Mouse (Mus musculus) MEL (cell line): ENCODE measurements around the gene Kcnt2. TPM values are rescaled to one million over a fixed set of nuclear protein-coding genes. Genes with fewer than 3 reads are reported as not detected.

Source experiments
- DNase-seq: peaks from one replicate; pipeline ENCODE4 v3.0.0; 2011; ENCODE audit warnings: low read depth, low spot score
- H3K27ac ChIP-seq: 2 replicates; pipeline ENCODE4 v1.5.1; 2012; ENCODE audit warnings: low read depth, mild to moderate bottlenecking, control low read depth, low read length, moderate library complexity; ENCODE audit not compliant: control insufficient read depth
- H3K27me3 ChIP-seq, 2 experiments: fragments of 150-350 bp in 1 of 2; sonication (generic) in 1 of 2; 2 replicates each; pipeline ENCODE4 v1.6.1; 2012; ENCODE audit warnings: low read length in 2 of 2, mild to moderate bottlenecking in 2 of 2, improper control_type of control experiment in 1 of 2, moderate library complexity in 1 of 2; ENCODE audit not compliant: insufficient read depth in 2 of 2, control insufficient read depth in 1 of 2
- H3K36me3 ChIP-seq, 2 experiments: 2 replicates each; pipeline ENCODE4 v1.6.1; 2012 to 2014; ENCODE audit warnings: low read length in 2 of 2, improper control_type of control experiment in 1 of 2, inconsistent platforms in 1 of 2, mild to moderate bottlenecking in 1 of 2; ENCODE audit not compliant: insufficient read depth in 2 of 2, control insufficient read depth in 1 of 2
- H3K4me1 ChIP-seq, 2 experiments: fragments of 150-350 bp in 1 of 2; sonication (generic) in 1 of 2; 2 replicates each; pipeline ENCODE4 v1.6.1; 2012; ENCODE audit warnings: low read length in 2 of 2, improper control_type of control experiment in 1 of 2, mild to moderate bottlenecking in 1 of 2; ENCODE audit not compliant: insufficient read depth in 2 of 2, control insufficient read depth in 1 of 2
- H3K4me3 ChIP-seq, 2 experiments: fragments of 150-350 bp in 1 of 2; sonication (generic) in 1 of 2; 2 replicates each; pipeline ENCODE4 v1.5.1; 2012; ENCODE audit warnings: low read depth in 2 of 2, low read length in 2 of 2, mild to moderate bottlenecking in 2 of 2, moderate library complexity in 2 of 2, control low read depth in 1 of 2, improper control_type of control experiment in 1 of 2; ENCODE audit not compliant: control insufficient read depth in 1 of 2, insufficient read depth in 1 of 2
- H3K79me2 ChIP-seq: 2 replicates; pipeline ENCODE4 v1.6.1; 2012; ENCODE audit warnings: mild to moderate bottlenecking, low read length, moderate library complexity; ENCODE audit not compliant: control insufficient read depth, poor library complexity, insufficient read depth
- H3K9ac ChIP-seq: 2 replicates; pipeline ENCODE4 v1.6.1; 2012; ENCODE audit warnings: low read depth, mild to moderate bottlenecking, control low read depth, low read length, moderate library complexity; ENCODE audit not compliant: control insufficient read depth, poor library complexity, severe bottlenecking
- H3K9me3 ChIP-seq: fragments of 150-350 bp; sonication (generic); replicated peaks from 2 replicates; pipeline ENCODE4 v1.6.1; 2012; ENCODE audit warnings: mild to moderate bottlenecking, low read length, improper control_type of control experiment, moderate library complexity; ENCODE audit not compliant: insufficient read depth
- CHD1 ChIP-seq: IDR thresholded peaks from 2 replicates; pipeline ENCODE4 v1.6.1; 2012; ENCODE audit warnings: low read depth, mild to moderate bottlenecking, inconsistent platforms, low read length, improper control_type of control experiment
- E2F4 ChIP-seq: IDR thresholded peaks from 2 replicates; pipeline ENCODE4 v1.6.1; 2011; ENCODE audit warnings: low read depth, low read length, improper control_type of control experiment, borderline replicate concordance
- ETS1 ChIP-seq: IDR thresholded peaks from 2 replicates; pipeline ENCODE4 v1.6.1; 2012; ENCODE audit warnings: low read depth, mild to moderate bottlenecking, inconsistent platforms, low read length, improper control_type of control experiment, moderate library complexity
- GATA1 ChIP-seq: IDR thresholded peaks from 2 replicates; pipeline ENCODE4 v1.6.1; 2011; ENCODE audit warnings: low read depth, low read length, improper control_type of control experiment
- JUND ChIP-seq: IDR thresholded peaks from 2 replicates; pipeline ENCODE4 v1.6.1; 2011; ENCODE audit warnings: low read depth, mild to moderate bottlenecking, improper control_type of control experiment, low read length
- MAX ChIP-seq: IDR thresholded peaks from 2 replicates; pipeline ENCODE4 v1.6.1; 2011; ENCODE audit warnings: low read length, improper control_type of control experiment
- MAZ ChIP-seq: IDR thresholded peaks from 2 replicates; pipeline ENCODE4 v1.6.1; 2012; ENCODE audit warnings: low read depth, mild to moderate bottlenecking, inconsistent platforms, low read length, improper control_type of control experiment
- MEF2A ChIP-seq: IDR thresholded peaks from 2 replicates; pipeline ENCODE4 v1.6.1; 2014; ENCODE audit warnings: low read depth, mild to moderate bottlenecking, inconsistent platforms, low read length, improper control_type of control experiment; ENCODE audit not compliant: poor library complexity, insufficient replicate concordance, severe bottlenecking; ENCODE audit errors: extremely low read depth
- NRF1 ChIP-seq: IDR thresholded peaks from 2 replicates; pipeline ENCODE4 v1.6.1; 2014; ENCODE audit warnings: low read depth, mild to moderate bottlenecking, inconsistent platforms, low read length, improper control_type of control experiment, moderate library complexity; ENCODE audit not compliant: poor library complexity, insufficient read depth, severe bottlenecking
- POLR2A ChIP-seq, 2 experiments: IDR thresholded peaks; 2 replicates each; pipeline ENCODE4 v1.6.1; 2011 to 2012; ENCODE audit warnings: low read length in 2 of 2, mild to moderate bottlenecking in 2 of 2, control low read depth in 1 of 2, improper control_type of control experiment in 1 of 2, low read depth in 1 of 2, moderate library complexity in 1 of 2; ENCODE audit not compliant: control insufficient read depth in 1 of 2, insufficient read depth in 1 of 2, poor library complexity in 1 of 2
- POLR2AphosphoS2 ChIP-seq: IDR thresholded peaks from 2 replicates; pipeline ENCODE4 v1.6.1; 2011; ENCODE audit warnings: low read length, improper control_type of control experiment
- RAD21 ChIP-seq: IDR thresholded peaks from 2 replicates; pipeline ENCODE4 v1.6.1; 2011; ENCODE audit warnings: mild to moderate bottlenecking, low read depth, low read length, improper control_type of control experiment
- RCOR1 ChIP-seq: IDR thresholded peaks from 2 replicates; pipeline ENCODE4 v1.6.1; 2012; ENCODE audit warnings: low read depth, mild to moderate bottlenecking, inconsistent platforms, low read length, improper control_type of control experiment
- SIN3A ChIP-seq: IDR thresholded peaks from 2 replicates; pipeline ENCODE4 v1.6.1; 2012; ENCODE audit warnings: low read length, improper control_type of control experiment, inconsistent platforms
- SMC3 ChIP-seq: IDR thresholded peaks from 2 replicates; pipeline ENCODE4 v1.6.1; 2011; ENCODE audit warnings: low read depth, low read length, improper control_type of control experiment
- UBTF ChIP-seq: IDR thresholded peaks from 2 replicates; pipeline ENCODE4 v1.6.1; 2012; ENCODE audit warnings: low read depth, mild to moderate bottlenecking, inconsistent platforms, low read length, improper control_type of control experiment, moderate library complexity, borderline replicate concordance; ENCODE audit not compliant: insufficient read depth
- USF1 ChIP-seq: IDR thresholded peaks from 2 replicates; pipeline ENCODE4 v1.6.1; 2014; ENCODE audit warnings: low read depth, mild to moderate bottlenecking, inconsistent platforms, low read length, improper control_type of control experiment, moderate library complexity
- USF2 ChIP-seq, 2 experiments: IDR thresholded peaks; 2 replicates each; pipeline ENCODE4 v1.6.1; 2011 to 2012; ENCODE audit warnings: improper control_type of control experiment in 2 of 2, low read length in 2 of 2, borderline replicate concordance in 1 of 2, inconsistent platforms in 1 of 2, low read depth in 1 of 2, mild to moderate bottlenecking in 1 of 2; ENCODE audit not compliant: insufficient read depth in 1 of 2
- ZKSCAN1 ChIP-seq: IDR thresholded peaks from 2 replicates; pipeline ENCODE4 v1.6.1; 2012; ENCODE audit warnings: low read depth, mild to moderate bottlenecking, inconsistent platforms, low read length, improper control_type of control experiment, moderate library complexity
- ZNF384 ChIP-seq: IDR thresholded peaks from 2 replicates; pipeline ENCODE4 v1.6.1; 2012; ENCODE audit warnings: low read depth, mild to moderate bottlenecking, inconsistent platforms, low read length, improper control_type of control experiment
- polyA plus RNA-seq, 2 experiments: library from polyadenylated mRNA; stranded (reverse) in 1 of 2; unstranded in 1 of 2; fragments of >175 nt in 1 of 2; fragments of >200 nt in 1 of 2; gene quantifications; 2 replicates each; pipeline versions ENCODE4 v1.2.1 to v1.2.4; 2012; ENCODE audit warnings: low replicate concordance in 2 of 2, low read depth in 1 of 2; ENCODE audit not compliant: insufficient read length in 2 of 2, insufficient read depth in 1 of 2, missing spikeins in 1 of 2
- total RNA-seq: library from RNA; depleted of rRNA; stranded (reverse); fragments of 300-350 nt; gene quantifications from 2 replicates; pipeline ENCODE4 v1.2.3, GENCODE M21; 2012

Gene Kcnt2
- total and polyA plus RNA-seq, 3 experiments = not detected

DNA sequence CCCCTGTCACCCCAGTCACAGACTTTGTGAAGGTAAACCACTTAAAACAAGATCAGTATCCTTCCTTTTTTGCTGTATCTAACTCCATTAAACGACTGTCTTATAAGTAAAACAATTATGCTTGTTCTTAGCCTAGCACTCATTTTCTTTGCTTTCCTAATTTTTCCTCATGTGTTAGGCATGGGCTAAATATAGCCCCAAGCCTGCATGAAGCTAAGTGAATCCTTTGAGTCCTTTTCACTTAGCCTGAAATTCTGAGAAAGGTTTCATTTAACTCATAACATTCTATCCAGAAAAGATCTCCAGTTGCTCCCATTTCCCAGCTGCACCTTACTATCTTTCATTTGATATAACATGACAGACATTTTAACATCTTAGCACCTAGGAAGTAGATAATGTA lies 127.6 kb downstream of the Kcnt2 start:
- H3K4me3 ChIP-seq = no peak overlapping the region
- no peaks in the 10 kb centered on the region for H3K9me3 ChIP-seq
- TF ChIP-seq SIN3A (no peak), ZNF384 (no peak), RAD21 (no peak), GATA1 (no peak), POLR2AphosphoS2 (no peak), E2F4 (no peak), SMC3 (no peak), UBTF (no peak), POLR2A (IDR thresholded peaks at IDR 0.05; ENCODE audit: control insufficient read depth in 1 of 2, insufficient read depth in 1 of 2, low read depth in 1 of 2, low read length in 2 of 2, poor library complexity in 1 of 2) (no peak), CHD1 (no peak), MAX (no peak), NRF1 (no peak), ETS1 (no peak), RCOR1 (no peak), JUND (no peak), USF1 (no peak), USF2 (IDR thresholded peaks at IDR 0.05; ENCODE audit: borderline replicate concordance in 1 of 2, insufficient read depth in 1 of 2, low read depth in 1 of 2, low read length in 2 of 2) (no peak), MAZ (no peak), ZKSCAN1 (no peak)
- no peaks in the 10 kb centered on the region for H3K4me1 ChIP-seq
- no peak overlapping the region for H3K9ac ChIP-seq
- H3K27me3 ChIP-seq = no peaks in the 10 kb centered on the region
- DNase-seq = no peak
- H3K79me2 ChIP-seq = no peaks in the 10 kb centered on the region
- H3K27ac ChIP-seq = no peak overlapping the region
- H3K36me3 ChIP-seq = no peaks in the 10 kb centered on the region

DNA sequence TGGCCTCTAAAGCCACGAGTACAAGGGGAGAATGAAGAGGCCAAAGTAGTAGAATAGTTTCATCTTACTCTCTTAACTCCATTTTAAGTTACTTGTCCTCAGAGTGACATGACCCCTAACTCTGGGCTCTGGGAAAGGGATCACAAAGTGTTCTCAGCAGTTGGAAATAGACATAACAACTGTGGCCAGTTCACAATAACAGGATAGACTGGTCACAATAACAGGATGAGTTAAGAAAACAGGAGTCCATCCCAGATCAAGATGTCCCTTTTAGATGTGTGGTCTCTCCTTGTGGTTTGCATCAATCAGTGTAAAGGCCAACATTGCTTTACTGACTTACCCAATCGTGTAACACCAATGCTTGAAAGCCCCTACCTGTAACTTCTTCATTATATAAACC lies 132.8 kb downstream of the Kcnt2 start:
- Histone ChIP-seq H3K79me2 (no peaks in the 10 kb centered on the region), H3K36me3 (no peaks in the 10 kb centered on the region), H3K4me1 (no peaks in the 10 kb centered on the region)
- TF ChIP-seq MEF2A (no peak), E2F4 (no peak), USF2 (IDR thresholded peaks at IDR 0.05; ENCODE audit: borderline replicate concordance in 1 of 2, insufficient read depth in 1 of 2, low read depth in 1 of 2, low read length in 2 of 2) (no peak)
- TF ChIP-seq, all 39 proteins: peak for 0
- no peaks in the 10 kb centered on the region for H3K27me3 ChIP-seq
- no peak for DNase-seq
- no peak overlapping the region for H3K4me3 ChIP-seq
- H3K9ac ChIP-seq = no peak overlapping the region
- H3K27ac ChIP-seq = no peak overlapping the region
- H3K9me3 ChIP-seq = no peaks in the 10 kb centered on the region
